Mouse (Mus musculus) thymus, adult 2 months (tissue): ENCODE data around the gene Rcsd1.

ENCODE experiments used
- CTCF ChIP-seq: fragments of 200-500 bp; IDR thresholded peaks from 2 replicates; pipeline ENCODE4 v1.5.1; 2012; ENCODE audit warnings: mild to moderate bottlenecking, control low read depth, low read length, moderate library complexity, borderline replicate concordance; ENCODE audit not compliant: control insufficient read depth, poor library complexity, insufficient read depth; ENCODE audit errors: extremely low read depth
- POLR2A ChIP-seq: fragments of 200-500 bp; IDR thresholded peaks from 2 replicates; pipeline ENCODE4 v1.6.1; 2012; ENCODE audit warnings: mild to moderate bottlenecking, low read length, control low read depth, moderate library complexity; ENCODE audit not compliant: control insufficient read depth, poor library complexity, insufficient read depth; ENCODE audit errors: extremely low read depth

DNA sequence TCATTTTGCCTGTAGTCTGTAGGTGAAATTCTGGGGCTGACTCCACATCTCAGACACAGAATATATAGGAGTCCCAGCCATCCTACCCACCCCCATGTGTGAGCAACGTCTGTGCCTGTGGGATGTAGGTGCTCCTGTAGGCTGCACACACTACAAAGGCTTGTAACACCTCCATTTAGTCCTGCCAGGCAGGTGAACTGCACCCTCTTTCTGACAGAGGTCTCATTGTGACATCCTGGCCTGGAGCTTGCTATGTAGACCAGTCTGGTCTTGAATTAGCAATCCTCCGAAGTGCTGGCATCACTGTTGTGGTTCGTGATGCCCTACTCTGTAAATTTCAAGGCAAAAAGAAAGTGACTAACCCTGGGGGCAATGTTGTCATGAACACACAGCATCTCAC, 48.4 kb downstream of the Rcsd1 start:
- TF ChIP-seq CTCF, result no peak
- TF ChIP-seq POLR2A, result no peak
